Mouse (Mus musculus): ENCODE measurements around the gene Phf13. TPM values are rescaled to one million over a fixed set of nuclear protein-coding genes. Genes with fewer than 3 reads are reported as not detected.

The Phf13 gene
- polyA plus RNA-seq, 1 experiment from 2014 or later, result 23.9 TPM

- WGBS, result 65% methylated on average over 15 of the region's 15 CpGs
- Histone ChIP-seq H3K4me3 (peak overlapping the region; percentile 72), H3K27ac (replicated peaks) (no peak overlapping the region), H3K27me3 (ENCODE audit: low read depth, poor library complexity, severe bottlenecking) (peaks cover 11% of the 10 kb centered on the region), H3K36me3 (peaks cover 30% of the 10 kb centered on the region), H3K4me1 (peaks cover 71% of the 10 kb centered on the region), H3K9me3 (replicated peaks) (no peaks in the 10 kb centered on the region)
- DNase-seq (ENCODE audit: low spot score), result no peak
Observed at GRCm38 (mm10) chr4:152028456-152028855, 32.4 kb upstream of the Phf13 start.

GRCm38 (mm10) chr4:152027524-152027923, 31.5 kb upstream of the Phf13 start, which contains the start of gene Zbtb48:
TSS of gene Zbtb48 (minus strand) at chr4:152027671.
- Histone ChIP-seq H3K4me1 (peaks cover 70% of the 10 kb centered on the region), H3K27ac (replicated peaks) (peak within 1 kb of the TSS; percentile 86), H3K4me3 (peak within 1 kb of the TSS; percentile 72), H3K27me3 (ENCODE audit: low read depth, poor library complexity, severe bottlenecking) (peaks cover 9% of the 10 kb centered on the region), H3K9me3 (replicated peaks) (no peaks in the 10 kb centered on the region), H3K36me3 (peaks cover 39% of the 10 kb centered on the region)
- under 1% methylated on average over 35 of the region's 35 CpGs for WGBS
- peak; percentile 96 for DNase-seq (ENCODE audit: low spot score)

- Histone ChIP-seq H3K4me1 (peaks cover 64% of the 10 kb centered on the region), H3K36me3 (peaks cover 45% of the 10 kb centered on the region), H3K9me3 (replicated peaks) (no peaks in the 10 kb centered on the region), H3K4me3 (peak overlapping the region; percentile 72), H3K27ac (replicated peaks) (peak overlapping the region; percentile 86), H3K27me3 (ENCODE audit: low read depth, poor library complexity, severe bottlenecking) (peaks cover 3% of the 10 kb centered on the region)
- no peak for DNase-seq (ENCODE audit: low spot score)
- WGBS, result 2% methylated on average over 41 of the region's 41 CpGs
Observed at GRCm38 (mm10) chr4:152026751-152027508, 30.9 kb upstream of the Phf13 start.

GRCm38 (mm10) chr4:152024525-152024924, 28.5 kb upstream of the Phf13 start:
- H3K9me3 ChIP-seq (replicated peaks), result no peaks in the 10 kb centered on the region
- H3K27ac ChIP-seq (replicated peaks), result no peak overlapping the region
- H3K36me3 ChIP-seq, result peaks cover 69% of the 10 kb centered on the region
- 91% methylated on average over 11 of the region's 11 CpGs for WGBS
- peaks cover 42% of the 10 kb centered on the region for H3K4me1 ChIP-seq
- DNase-seq (ENCODE audit: low spot score), result no peak
- H3K27me3 ChIP-seq (ENCODE audit: low read depth, poor library complexity, severe bottlenecking), result no peaks in the 10 kb centered on the region
- H3K4me3 ChIP-seq, result no peak overlapping the region

- Histone ChIP-seq H3K4me1 (peaks cover 28% of the 10 kb centered on the region), H3K27me3 (ENCODE audit: low read depth, poor library complexity, severe bottlenecking) (no peaks in the 10 kb centered on the region), H3K9me3 (replicated peaks) (no peaks in the 10 kb centered on the region), H3K4me3 (no peak overlapping the region), H3K36me3 (peaks cover 90% of the 10 kb centered on the region), H3K27ac (replicated peaks) (no peak overlapping the region)
- DNase-seq (ENCODE audit: low spot score), result no peak
- WGBS, result 88% methylated on average over 8 of the region's 8 CpGs
Observed at GRCm38 (mm10) chr4:152022506-152022905, 26.4 kb upstream of the Phf13 start.

GRCm38 (mm10) chr4:152021568-152022097, 25.6 kb upstream of the Phf13 start:
- no peaks in the 10 kb centered on the region for H3K9me3 ChIP-seq (replicated peaks)
- no peak overlapping the region for H3K27ac ChIP-seq (replicated peaks)
- H3K36me3 ChIP-seq, result peaks cover 97% of the 10 kb centered on the region
- 76% methylated on average over 12 of the region's 12 CpGs for WGBS
- no peaks in the 10 kb centered on the region for H3K27me3 ChIP-seq (ENCODE audit: low read depth, poor library complexity, severe bottlenecking)
- no peak overlapping the region for H3K4me3 ChIP-seq
- H3K4me1 ChIP-seq, result peaks cover 22% of the 10 kb centered on the region
- no peak for DNase-seq (ENCODE audit: low spot score)

GRCm38 (mm10) chr4:152020024-152020423, 24.0 kb upstream of the Phf13 start:
- Histone ChIP-seq H3K36me3 (peaks cover 99% of the 10 kb centered on the region), H3K4me1 (peaks cover 6% of the 10 kb centered on the region), H3K27ac (replicated peaks) (no peak overlapping the region), H3K9me3 (replicated peaks) (no peaks in the 10 kb centered on the region), H3K27me3 (ENCODE audit: low read depth, poor library complexity, severe bottlenecking) (no peaks in the 10 kb centered on the region), H3K4me3 (no peak overlapping the region)
- no peak for DNase-seq (ENCODE audit: low spot score)
- WGBS, result 94% methylated on average over 21 of the region's 21 CpGs

GRCm38 (mm10) chr4:152019073-152019472, 23.0 kb upstream of the Phf13 start:
- no peaks in the 10 kb centered on the region for H3K9me3 ChIP-seq (replicated peaks)
- peaks cover 99% of the 10 kb centered on the region for H3K36me3 ChIP-seq
- H3K27ac ChIP-seq (replicated peaks), result no peak overlapping the region
- 88% methylated on average over 6 of the region's 6 CpGs for WGBS
- no peaks in the 10 kb centered on the region for H3K4me1 ChIP-seq
- DNase-seq (ENCODE audit: low spot score), result no peak
- H3K4me3 ChIP-seq, result no peak overlapping the region
- no peaks in the 10 kb centered on the region for H3K27me3 ChIP-seq (ENCODE audit: low read depth, poor library complexity, severe bottlenecking)

- Histone ChIP-seq H3K36me3 (peaks cover 66% of the 10 kb centered on the region), H3K27ac (replicated peaks) (no peak overlapping the region), H3K4me3 (no peak overlapping the region), H3K9me3 (replicated peaks) (no peaks in the 10 kb centered on the region), H3K4me1 (peaks cover 40% of the 10 kb centered on the region), H3K27me3 (ENCODE audit: low read depth, poor library complexity, severe bottlenecking) (peaks cover 20% of the 10 kb centered on the region)
- no peak for DNase-seq (ENCODE audit: low spot score)
- WGBS, result 88% methylated on average over 12 of the region's 12 CpGs
Observed at GRCm38 (mm10) chr4:152013036-152013813, 17.2 kb upstream of the Phf13 start.

- Histone ChIP-seq H3K4me3 (no peak overlapping the region), H3K36me3 (peaks cover 55% of the 10 kb centered on the region), H3K27ac (replicated peaks) (no peak overlapping the region), H3K9me3 (replicated peaks) (no peaks in the 10 kb centered on the region), H3K27me3 (ENCODE audit: low read depth, poor library complexity, severe bottlenecking) (peaks cover 32% of the 10 kb centered on the region), H3K4me1 (peaks cover 51% of the 10 kb centered on the region)
- 94% methylated on average over 16 of the region's 16 CpGs for WGBS
- no peak for DNase-seq (ENCODE audit: low spot score)
Observed at GRCm38 (mm10) chr4:152012109-152012508, 16.1 kb upstream of the Phf13 start.

GRCm38 (mm10) chr4:152011171-152011760, 15.2 kb upstream of the Phf13 start:
- DNase-seq (ENCODE audit: low spot score), result no peak
- Histone ChIP-seq H3K27me3 (ENCODE audit: low read depth, poor library complexity, severe bottlenecking) (peaks cover 39% of the 10 kb centered on the region), H3K4me1 (peaks cover 56% of the 10 kb centered on the region), H3K4me3 (peak overlapping the region; percentile 88), H3K36me3 (peaks cover 48% of the 10 kb centered on the region), H3K9me3 (replicated peaks) (no peaks in the 10 kb centered on the region), H3K27ac (replicated peaks) (no peak overlapping the region)
- 84% methylated on average over 8 of the region's 8 CpGs for WGBS

GRCm38 (mm10) chr4:152010707-152011134, 14.7 kb upstream of the Phf13 start:
- H3K9me3 ChIP-seq (replicated peaks), result no peaks in the 10 kb centered on the region
- DNase-seq (ENCODE audit: low spot score), result no peak
- peaks cover 43% of the 10 kb centered on the region for H3K36me3 ChIP-seq
- H3K27ac ChIP-seq (replicated peaks), result peak overlapping the region; percentile 86; the same call in 1 of the 2 replicates
- H3K4me3 ChIP-seq, result peak overlapping the region; percentile 88
- H3K27me3 ChIP-seq (ENCODE audit: low read depth, poor library complexity, severe bottlenecking), result peaks cover 39% of the 10 kb centered on the region
- peaks cover 56% of the 10 kb centered on the region for H3K4me1 ChIP-seq
- 10% methylated on average over 13 of the region's 13 CpGs for WGBS
